Mouse (Mus musculus) neural tube, embryonic 10.5 days (tissue): ENCODE data around the gene Atic.

Experiments
- DNase-seq: peaks from one replicate; pipeline ENCODE4 v3.0.0-alpha.2; 2017; ENCODE audit warnings: low spot score; ENCODE audit errors: extremely low spot score

Atic gene

GRCm38 (mm10) chr1:71593184-71593583 lies 36.2 kb downstream of the Atic start:
- DNase-seq, result no peak

- DNase-seq, result no peak
Measured at GRCm38 (mm10) chr1:71594268-71594667, 37.3 kb downstream of the Atic start.

- DNase-seq, result no peak
Measured at GRCm38 (mm10) chr1:71595365-71595764, 38.4 kb downstream of the Atic start.

- no peak for DNase-seq
Measured at GRCm38 (mm10) chr1:71605751-71606150, 48.8 kb downstream of the Atic start.

GRCm38 (mm10) chr1:71606600-71607325 lies 49.8 kb downstream of the Atic start:
- no peak for DNase-seq

- DNase-seq, result no peak
Measured at GRCm38 (mm10) chr1:71609057-71609775, 52.3 kb downstream of the Atic start.

- DNase-seq, result no peak
Measured at GRCm38 (mm10) chr1:71609916-71610315, 53.0 kb downstream of the Atic start.

- DNase-seq, result no peak
Measured at GRCm38 (mm10) chr1:71612256-71612655, 55.3 kb downstream of the Atic start.

GRCm38 (mm10) chr1:71614545-71615246 lies 57.7 kb downstream of the Atic start:
- no peak for DNase-seq

- DNase-seq, result no peak
Measured at GRCm38 (mm10) chr1:71621526-71621925, 64.6 kb downstream of the Atic start.

- no peak for DNase-seq
Measured at GRCm38 (mm10) chr1:71623625-71624024, 66.7 kb downstream of the Atic start.
